Mouse (Mus musculus): Measurements from ENCODE around the gene Incenp. TPM values are rescaled to one million over a fixed set of nuclear protein-coding genes. Genes with fewer than 3 reads are reported as not detected.

The Incenp gene
- total and polyA plus RNA-seq, 2 experiments from 2014 or later = 15.9 to 19.4 TPM

GRCm38 (mm10) chr19:9928089-9928488 is 28.7 kb upstream of the Incenp start:
- DNase-seq = no peak
- 66% methylated on average over 9 of the region's 9 CpGs for WGBS
- ATAC-seq = 0 out of 2 replicates have a peak, but pooled peaks have one; percentile 23
- Histone ChIP-seq H3K4me1 (ENCODE audit: insufficient read depth) (no peaks in the 10 kb centered on the region), H3K4me3 (ENCODE audit: low read depth, low read length) (no peak overlapping the region), H3K9ac (no peak overlapping the region), H3K4me2 (ENCODE audit: low read depth) (no peak overlapping the region), H3K9me3 (ENCODE audit: low read length) (no peaks in the 10 kb centered on the region), H3K27ac (ENCODE audit: low read depth, low read length) (no peak overlapping the region), H3K36me3 (ENCODE audit: insufficient read depth) (no peaks in the 10 kb centered on the region), H3K27me3 (ENCODE audit: insufficient read depth, low read length) (no peaks in the 10 kb centered on the region)
- TF ChIP-seq CTCF (IDR thresholded peaks at IDR 0.05; ENCODE audit: low read depth) = no peak

- Histone ChIP-seq H3K9me3 (ENCODE audit: low read length) (no peaks in the 10 kb centered on the region), H3K4me3 (ENCODE audit: low read depth, low read length) (no peak overlapping the region), H3K4me1 (ENCODE audit: insufficient read depth) (peaks cover 11% of the 10 kb centered on the region; the same call in 1 of the 2 replicates), H3K36me3 (ENCODE audit: insufficient read depth) (no peaks in the 10 kb centered on the region), H3K27me3 (ENCODE audit: insufficient read depth, low read length) (no peaks in the 10 kb centered on the region), H3K9ac (no peak overlapping the region), H3K4me2 (ENCODE audit: low read depth) (no peak overlapping the region), H3K27ac (ENCODE audit: low read depth, low read length) (no peak overlapping the region)
- 82% methylated on average over 8 of the region's 8 CpGs for WGBS
- no peak for DNase-seq
- ATAC-seq = no peak
- TF ChIP-seq CTCF (IDR thresholded peaks at IDR 0.05; ENCODE audit: low read depth) = no peak
Measured at GRCm38 (mm10) chr19:9924769-9925272, 25.5 kb upstream of the Incenp start.

- no peak overlapping the region for H3K4me3 ChIP-seq (ENCODE audit: low read depth, low read length)
- no peak overlapping the region for H3K27ac ChIP-seq (ENCODE audit: low read depth, low read length)
- H3K4me1 ChIP-seq (ENCODE audit: insufficient read depth) = peaks cover 11% of the 10 kb centered on the region; the same call in 1 of the 2 replicates
- H3K27me3 ChIP-seq (ENCODE audit: insufficient read depth, low read length) = no peaks in the 10 kb centered on the region
- 53% methylated on average over 13 of the region's 13 CpGs for WGBS
- no peaks in the 10 kb centered on the region for H3K36me3 ChIP-seq (ENCODE audit: insufficient read depth)
- H3K9me3 ChIP-seq (ENCODE audit: low read length) = no peaks in the 10 kb centered on the region
- no peak overlapping the region for H3K9ac ChIP-seq
- no peak for DNase-seq
- no peak for ATAC-seq
- no peak overlapping the region for H3K4me2 ChIP-seq (ENCODE audit: low read depth)
- no peak for TF ChIP-seq CTCF (IDR thresholded peaks at IDR 0.05; ENCODE audit: low read depth)
Measured at GRCm38 (mm10) chr19:9924034-9924768, 24.9 kb upstream of the Incenp start.

GRCm38 (mm10) chr19:9923048-9923447 is 23.7 kb upstream of the Incenp start:
- no peak overlapping the region for H3K9ac ChIP-seq
- ATAC-seq (no peak), DNase-seq (no peak)
- no peaks in the 10 kb centered on the region for H3K9me3 ChIP-seq (ENCODE audit: low read length)
- 0 out of 2 replicates have a peak overlapping the region, but pooled peaks have one; percentile 71 for H3K27ac ChIP-seq (ENCODE audit: low read depth, low read length)
- no peak overlapping the region for H3K4me3 ChIP-seq (ENCODE audit: low read depth, low read length)
- peaks cover 11% of the 10 kb centered on the region; the same call in 1 of the 2 replicates for H3K4me1 ChIP-seq (ENCODE audit: insufficient read depth)
- no peak overlapping the region for H3K4me2 ChIP-seq (ENCODE audit: low read depth)
- no peaks in the 10 kb centered on the region for H3K36me3 ChIP-seq (ENCODE audit: insufficient read depth)
- no peak for TF ChIP-seq CTCF (IDR thresholded peaks at IDR 0.05; ENCODE audit: low read depth)
- no peaks in the 10 kb centered on the region for H3K27me3 ChIP-seq (ENCODE audit: insufficient read depth, low read length)

GRCm38 (mm10) chr19:9922228-9922627 is 22.9 kb upstream of the Incenp start:
- Histone ChIP-seq H3K4me3 (ENCODE audit: low read depth, low read length) (no peak overlapping the region), H3K9me3 (ENCODE audit: low read length) (no peaks in the 10 kb centered on the region), H3K36me3 (ENCODE audit: insufficient read depth) (no peaks in the 10 kb centered on the region), H3K4me2 (ENCODE audit: low read depth) (no peak overlapping the region), H3K27me3 (ENCODE audit: insufficient read depth, low read length) (no peaks in the 10 kb centered on the region), H3K27ac (ENCODE audit: low read depth, low read length) (peak overlapping the region; percentile 71), H3K4me1 (ENCODE audit: insufficient read depth) (peaks cover 11% of the 10 kb centered on the region; the same call in 1 of the 2 replicates), H3K9ac (no peak overlapping the region)
- TF ChIP-seq CTCF (IDR thresholded peaks at IDR 0.05; ENCODE audit: low read depth) = no peak
- peak; percentile 90 for ATAC-seq
- 9% methylated on average over 2 of the region's 2 CpGs for WGBS
- DNase-seq = peak; percentile 89

GRCm38 (mm10) chr19:9920835-9921784 is 21.8 kb upstream of the Incenp start:
- Histone ChIP-seq H3K36me3 (ENCODE audit: insufficient read depth) (no peaks in the 10 kb centered on the region), H3K27ac (ENCODE audit: low read depth, low read length) (peak overlapping the region; percentile 71; the same call in 1 of the 2 replicates), H3K4me3 (ENCODE audit: low read depth, low read length) (no peak overlapping the region), H3K4me2 (ENCODE audit: low read depth) (no peak overlapping the region), H3K9ac (no peak overlapping the region), H3K9me3 (ENCODE audit: low read length) (no peaks in the 10 kb centered on the region), H3K4me1 (ENCODE audit: insufficient read depth) (peaks cover 11% of the 10 kb centered on the region; the same call in 1 of the 2 replicates), H3K27me3 (ENCODE audit: insufficient read depth, low read length) (no peaks in the 10 kb centered on the region)
- WGBS = 61% methylated on average over 13 of the region's 13 CpGs
- ATAC-seq = no peak
- DNase-seq = no peak
- peak; percentile 51 for TF ChIP-seq CTCF (IDR thresholded peaks at IDR 0.05; ENCODE audit: low read depth)
